Mouse (Mus musculus) CH12.LX (cell line): ENCODE data around the gene Slc15a1.

Experiments
- CHD2 ChIP-seq: IDR thresholded peaks from 2 replicates; pipeline ENCODE4 v1.6.1; 2011; ENCODE audit warnings: low read length, improper control_type of control experiment
- CTCF ChIP-seq, 2 experiments: IDR thresholded peaks in 1 of 2; conservative IDR thresholded peaks in 1 of 2; 2 replicates each; pipeline ENCODE4 v1.5.1; 2011 to 2012; ENCODE audit warnings: low read depth in 2 of 2, low read length in 2 of 2, improper control_type of control experiment in 1 of 2, inconsistent platforms in 1 of 2, mild to moderate bottlenecking in 1 of 2, moderate library complexity in 1 of 2
- JUN ChIP-seq: IDR thresholded peaks from 2 replicates; pipeline ENCODE4 v1.6.1; 2011; ENCODE audit warnings: low read depth, mild to moderate bottlenecking, low read length, improper control_type of control experiment, moderate library complexity; ENCODE audit not compliant: insufficient read depth
- JUND ChIP-seq: conservative IDR thresholded peaks from 2 replicates; pipeline ENCODE4 v1.6.1; 2011; ENCODE audit warnings: low read depth, low read length, improper control_type of control experiment
- MAX ChIP-seq: IDR thresholded peaks from 2 replicates; pipeline ENCODE4 v1.6.1; 2011; ENCODE audit warnings: low read length, improper control_type of control experiment
- MEF2A ChIP-seq: IDR thresholded peaks from 2 replicates; pipeline ENCODE4 v1.6.1; 2014; ENCODE audit warnings: low read depth, mild to moderate bottlenecking, inconsistent platforms, low read length, improper control_type of control experiment, borderline replicate concordance
- MXI1 ChIP-seq: IDR thresholded peaks from 2 replicates; pipeline ENCODE4 v1.6.1; 2011; ENCODE audit warnings: mild to moderate bottlenecking, low read depth, low read length, improper control_type of control experiment
- POLR2A ChIP-seq: IDR thresholded peaks from 2 replicates; pipeline ENCODE4 v1.6.1; 2011; ENCODE audit warnings: low read depth, mild to moderate bottlenecking, improper control_type of control experiment, low read length
- SIN3A ChIP-seq: IDR thresholded peaks from 2 replicates; pipeline ENCODE4 v1.6.1; 2012; ENCODE audit warnings: low read length, improper control_type of control experiment, inconsistent platforms
- SMC3 ChIP-seq: IDR thresholded peaks from 2 replicates; pipeline ENCODE4 v1.6.1; 2011; ENCODE audit warnings: low read depth, low read length, improper control_type of control experiment
- TBP ChIP-seq: conservative IDR thresholded peaks from 2 replicates; pipeline ENCODE4 v1.6.1; 2011; ENCODE audit warnings: low read depth, low read length, improper control_type of control experiment
- USF1 ChIP-seq: IDR thresholded peaks from 2 replicates; pipeline ENCODE4 v1.6.1; 2014; ENCODE audit warnings: low read depth, mild to moderate bottlenecking, inconsistent platforms, low read length, improper control_type of control experiment

DNA sequence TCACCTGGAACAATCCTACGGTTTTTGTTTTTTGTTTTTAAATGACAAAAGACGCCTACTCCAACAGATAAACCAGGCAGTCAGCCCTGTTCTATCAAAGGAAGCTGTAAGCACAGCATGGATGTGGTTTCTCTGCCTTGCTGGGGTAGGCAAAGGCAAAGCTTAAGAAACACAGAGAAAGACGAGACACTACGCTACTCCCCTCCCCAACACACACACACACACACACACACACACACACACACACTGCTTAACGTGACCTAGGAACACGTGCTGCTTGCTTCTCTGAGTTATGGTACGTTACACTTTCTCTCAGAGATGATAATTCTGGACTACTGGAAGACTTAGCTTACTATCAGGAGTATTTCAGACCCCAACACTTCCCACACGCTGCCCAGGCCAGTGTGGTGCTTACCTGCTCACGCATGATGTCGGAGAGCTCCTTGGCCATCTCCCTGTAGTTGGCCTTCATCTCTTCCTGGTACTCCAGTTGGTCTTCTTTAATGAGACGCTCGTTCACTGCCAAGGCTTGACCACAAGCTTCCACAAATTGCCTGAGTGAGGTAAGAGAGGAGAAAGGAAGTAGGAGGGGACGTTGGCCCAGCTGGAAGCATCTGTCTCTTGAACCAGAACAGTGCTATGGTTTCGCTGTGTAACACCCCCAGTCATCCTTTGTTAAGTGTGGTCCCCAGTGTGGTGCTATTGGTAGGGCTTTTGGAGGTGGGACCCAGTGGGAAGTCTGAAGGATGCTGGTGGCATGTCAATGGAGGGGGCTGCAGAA, 40.7 kb upstream of the Slc15a1 start:
- TF ChIP-seq TBP: no peak
- TF ChIP-seq POLR2A: no peak
- TF ChIP-seq MAX: no peak
- no peak for TF ChIP-seq USF1
- TF ChIP-seq SIN3A: no peak
- TF ChIP-seq CHD2: no peak
- no peak for TF ChIP-seq CTCF (conservative IDR thresholded peaks at IDR 0.05 in 1 of 2, IDR thresholded peaks at IDR 0.05 in 1 of 2; ENCODE audit: low read depth in 2 of 2, low read length in 2 of 2)
- no peak for TF ChIP-seq SMC3
- TF ChIP-seq JUN: no peak
- TF ChIP-seq MEF2A: no peak
- TF ChIP-seq MXI1: no peak
- TF ChIP-seq JUND: no peak
